Mouse (Mus musculus) cerebellum, adult 9-10 months (tissue): ENCODE data around the gene Atp7a.
"Not testable (repeated sequence)": the region's sequence is repeated elsewhere in the genome, so short reads cannot be mapped to it uniquely, and the experiment has no call there.

Experiments used
- DNase-seq: peaks from one replicate; pipeline ENCODE4 v3.0.0; 2022

Atp7a gene

DNA sequence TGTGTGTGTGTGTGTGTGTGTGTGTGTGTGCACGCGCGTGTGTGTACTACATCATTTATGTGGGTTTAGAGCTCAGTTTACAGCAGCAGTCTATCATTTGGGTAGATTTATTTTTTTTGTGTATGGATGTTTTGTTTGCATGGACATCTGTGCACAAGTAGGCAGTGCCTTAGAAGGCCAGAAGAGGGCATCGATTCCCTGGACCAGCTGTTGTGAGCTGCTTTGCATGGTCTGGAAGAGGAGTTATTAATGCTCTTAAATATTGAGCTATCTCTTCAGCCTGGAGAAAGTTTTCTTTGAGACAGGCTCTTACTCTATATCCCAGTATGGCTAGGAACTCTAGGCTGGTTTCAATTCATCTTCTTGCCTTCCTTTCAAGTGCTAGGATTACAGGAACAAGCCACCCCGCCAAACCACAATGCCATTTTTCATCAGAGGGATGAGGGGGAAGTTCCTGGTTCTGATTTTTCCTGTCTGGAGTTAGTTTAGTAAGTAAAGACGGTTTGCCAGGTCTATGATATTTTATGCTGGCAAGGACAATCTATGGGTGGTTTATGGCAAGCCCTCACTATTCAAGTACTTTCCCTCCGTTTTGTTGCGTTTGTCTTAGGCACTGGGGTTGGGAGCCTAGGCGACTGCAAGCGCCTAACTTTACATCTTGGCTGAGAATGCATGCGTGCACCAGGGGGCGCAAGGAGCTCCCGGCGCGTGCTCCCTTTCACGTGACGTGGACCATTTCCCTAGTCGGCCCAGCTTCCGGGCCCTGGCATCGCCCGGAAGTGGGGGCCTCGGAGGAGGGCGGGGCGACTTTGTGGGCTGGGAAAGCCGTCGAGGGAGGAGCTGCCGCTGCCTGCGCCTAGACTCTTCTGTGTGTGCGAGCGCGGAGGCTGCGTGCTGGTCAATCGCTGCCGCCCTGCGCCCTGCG, at the start of gene Atp7a:
TSS of gene Atp7a (plus strand) at position 859 of the 925 bp plus-strand sequence.
- DNase-seq = peak; percentile 79

DNA sequence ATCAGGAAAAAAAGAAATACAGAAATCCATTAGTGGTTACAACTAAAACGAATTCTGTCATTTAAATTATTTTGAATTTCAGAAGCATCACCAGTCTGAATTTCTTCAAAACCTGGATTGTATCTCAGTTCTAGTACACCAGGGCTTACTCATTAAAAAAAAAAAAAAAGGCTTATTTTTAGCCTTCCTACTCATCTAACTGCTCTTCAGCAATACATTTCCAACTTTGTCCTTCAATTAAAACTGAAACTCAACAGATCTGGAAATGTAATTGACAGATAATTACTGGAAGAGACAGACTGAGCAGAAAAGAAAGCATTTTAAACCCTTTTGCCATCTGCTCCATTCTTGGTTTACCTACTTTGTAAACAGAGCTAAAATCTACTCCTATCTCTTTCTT, 25.5 kb upstream of the Atp7a start:
- no peak for DNase-seq

DNA sequence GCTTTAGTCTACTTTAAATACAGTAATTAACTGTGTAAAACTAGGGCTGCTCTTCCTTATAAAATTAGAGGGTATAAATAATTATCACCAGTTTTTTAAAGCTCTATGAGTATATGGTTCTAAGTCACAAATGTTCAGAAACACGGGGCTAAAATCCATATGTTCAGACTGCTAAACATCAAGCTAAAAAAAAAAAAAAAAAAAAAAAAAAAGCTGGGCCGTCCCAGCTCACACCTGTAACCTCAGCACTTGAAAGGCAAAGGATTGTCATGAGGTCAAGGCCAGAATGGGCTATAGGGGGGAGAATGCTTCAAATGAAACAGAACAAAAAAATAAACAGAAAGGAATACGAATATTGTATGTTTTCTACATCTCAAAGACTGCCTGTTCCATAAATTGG, 16.3 kb upstream of the Atp7a start:
- no peak for DNase-seq

DNA sequence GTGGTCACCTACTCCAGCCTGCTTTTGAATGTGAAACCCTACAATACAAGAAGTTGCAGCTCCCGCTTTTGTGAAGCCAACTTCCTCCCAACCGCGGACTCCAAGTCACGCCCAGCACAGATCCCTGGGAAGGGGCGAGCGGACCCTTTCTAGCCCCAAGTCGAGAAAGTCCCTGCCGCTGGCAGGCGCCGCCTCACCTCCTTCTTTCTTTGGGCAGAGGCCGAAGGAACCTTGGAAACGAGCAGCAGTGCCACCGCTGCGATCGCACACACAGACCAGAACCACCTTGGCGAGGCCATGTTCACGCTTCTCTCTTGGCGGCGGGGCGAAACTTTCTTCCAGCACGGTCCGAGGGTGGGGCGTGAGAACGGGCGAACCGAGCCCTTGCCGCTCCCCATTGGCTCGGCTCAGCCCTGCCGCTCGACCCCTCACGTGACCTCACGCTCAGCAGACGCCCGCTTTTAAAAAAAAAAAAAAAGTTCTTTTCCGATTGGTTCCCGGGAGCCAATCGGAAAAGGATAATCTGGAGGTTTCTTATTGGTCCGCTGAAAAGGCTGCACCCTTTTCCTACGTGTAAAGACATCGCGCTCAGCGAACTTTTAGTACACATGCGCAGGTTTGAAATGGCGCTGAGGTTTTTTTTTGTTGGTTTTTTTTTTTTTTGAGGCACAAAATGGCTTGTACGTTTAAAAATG, 15.5 kb upstream of the Atp7a start, which contains the start of gene Magt1:
TSS of gene Magt1 (minus strand) at position 442 of the 695 bp plus-strand sequence.
- DNase-seq = peak; percentile 84

DNA sequence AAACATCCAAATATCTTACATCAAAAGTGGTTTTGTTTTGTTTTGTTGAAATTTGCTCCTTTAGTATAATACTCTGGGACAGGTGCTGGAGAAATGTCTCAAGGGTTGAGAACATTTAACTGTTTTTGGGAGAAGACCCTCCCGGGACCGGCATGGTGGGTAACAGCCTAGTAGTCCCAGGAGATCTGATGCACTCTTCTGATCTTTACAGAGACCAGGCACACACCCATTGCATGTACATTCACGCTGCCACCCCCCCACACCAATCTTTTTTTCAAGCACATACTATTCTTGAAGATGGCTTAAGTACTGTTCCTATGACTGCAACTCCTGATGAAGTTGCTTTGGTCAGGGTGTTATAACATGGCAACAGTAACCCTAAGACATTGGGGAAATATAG, 14.5 kb upstream of the Atp7a start:
- peak; percentile 39 for DNase-seq

DNA sequence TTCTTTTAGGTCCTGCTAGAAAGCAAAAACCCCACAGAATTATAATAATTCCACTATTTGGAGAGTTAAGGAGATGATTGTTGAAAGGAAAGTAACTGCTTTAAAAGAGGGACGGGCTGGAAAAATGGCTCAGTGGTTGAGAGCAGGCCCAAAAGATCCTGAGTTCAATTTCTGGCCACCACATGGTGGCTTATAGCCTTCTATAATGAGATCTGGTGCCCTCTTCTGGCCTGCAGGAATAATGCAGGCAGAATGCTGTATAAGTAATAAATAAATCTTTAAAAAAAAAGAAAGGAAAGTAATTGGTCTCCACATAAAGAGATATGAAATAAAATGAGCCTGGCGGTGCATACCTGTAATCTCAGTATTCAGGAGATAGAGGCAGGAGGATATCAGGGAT, 13.9 kb upstream of the Atp7a start:
- peak; percentile 69 for DNase-seq

DNA sequence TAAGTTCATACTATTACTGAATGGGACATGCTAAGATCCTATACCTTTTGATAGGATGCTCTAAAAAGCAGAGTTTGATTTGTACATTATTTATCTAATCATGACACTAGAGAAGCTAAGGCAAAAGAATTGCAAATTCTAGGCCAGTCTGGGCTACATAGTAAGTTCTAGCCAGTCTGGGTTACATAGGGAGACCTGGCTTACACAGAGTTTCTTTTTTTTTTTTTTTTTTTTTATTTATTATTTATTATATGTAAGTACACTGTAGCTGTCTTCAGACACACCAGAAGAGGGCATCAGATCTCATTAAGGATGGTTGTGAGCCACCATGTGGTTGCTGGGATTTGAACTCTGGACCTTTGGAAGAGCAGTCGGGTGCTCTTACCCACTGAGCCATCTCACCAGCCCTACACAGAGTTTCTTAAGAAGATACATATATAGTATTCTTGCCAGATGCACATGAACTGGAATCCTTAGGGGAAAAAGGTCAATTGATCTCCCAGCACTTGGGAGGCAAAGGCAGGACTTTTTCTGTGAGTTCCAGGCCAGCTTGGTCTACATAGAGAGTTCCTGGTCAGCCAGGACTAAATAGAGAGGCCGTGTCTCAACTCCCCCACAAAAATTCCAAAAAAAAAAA, 12.2 kb upstream of the Atp7a start:
- not testable (repeated sequence) for DNase-seq

DNA sequence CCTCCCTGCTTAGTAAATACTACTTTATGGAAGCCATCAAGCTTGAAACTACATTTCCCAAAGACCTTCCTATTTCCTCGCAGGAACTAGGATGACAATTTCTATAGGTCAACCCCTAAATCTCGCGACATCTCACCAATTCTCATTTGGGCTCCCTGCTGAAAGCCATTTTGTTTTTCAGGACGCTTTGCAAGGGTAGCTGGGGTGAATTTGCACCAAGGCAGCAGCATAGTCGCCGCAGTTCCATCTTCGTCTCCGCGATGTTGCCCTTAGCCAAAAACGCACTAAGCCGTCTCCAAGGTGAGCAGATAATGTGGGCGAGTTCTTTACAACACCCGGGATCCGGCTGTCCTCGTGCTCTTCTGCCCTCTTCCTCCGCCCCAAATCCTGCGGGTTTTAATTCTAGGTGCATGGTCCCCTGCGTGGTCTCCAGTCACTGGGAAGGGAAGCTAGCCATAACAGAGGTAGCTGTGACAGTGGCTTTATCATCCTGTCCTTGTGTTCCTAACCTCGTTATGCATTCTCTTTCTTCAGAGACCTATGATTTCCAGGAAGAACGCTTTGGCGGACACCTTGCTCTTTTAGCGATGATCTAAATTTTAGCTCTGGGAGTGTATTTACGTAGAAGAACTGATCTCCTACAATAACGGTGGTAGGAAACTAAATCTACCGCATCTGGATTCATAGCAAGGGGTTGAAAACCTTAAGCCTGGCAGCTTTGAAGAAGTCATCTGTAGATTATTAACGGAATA, 11.3 kb upstream of the Atp7a start, which contains the start of gene Cox7b:
TSS of gene Cox7b (plus strand) at position 130 of the 752 bp plus-strand sequence.
- DNase-seq = peak; percentile 87

DNA sequence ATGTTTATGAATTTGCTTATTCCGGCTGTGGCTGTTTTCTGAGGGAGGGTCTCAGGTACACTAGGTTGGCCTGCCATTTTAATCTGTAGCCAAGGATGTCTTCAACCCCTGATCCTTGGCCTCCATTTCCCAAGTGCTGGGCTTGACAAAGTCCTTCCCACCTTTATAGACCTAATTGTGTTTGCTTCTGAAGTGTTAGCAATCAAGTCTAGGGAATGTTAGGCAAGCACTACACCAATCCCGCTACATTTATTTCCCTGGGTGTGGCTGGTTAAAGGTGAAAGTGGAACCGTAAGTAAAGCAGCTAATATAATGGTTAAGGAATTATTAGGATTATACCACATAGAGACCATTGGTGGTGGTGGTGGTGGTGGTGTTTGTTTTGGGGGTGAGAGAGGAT, 10.0 kb upstream of the Atp7a start:
- no peak for DNase-seq

DNA sequence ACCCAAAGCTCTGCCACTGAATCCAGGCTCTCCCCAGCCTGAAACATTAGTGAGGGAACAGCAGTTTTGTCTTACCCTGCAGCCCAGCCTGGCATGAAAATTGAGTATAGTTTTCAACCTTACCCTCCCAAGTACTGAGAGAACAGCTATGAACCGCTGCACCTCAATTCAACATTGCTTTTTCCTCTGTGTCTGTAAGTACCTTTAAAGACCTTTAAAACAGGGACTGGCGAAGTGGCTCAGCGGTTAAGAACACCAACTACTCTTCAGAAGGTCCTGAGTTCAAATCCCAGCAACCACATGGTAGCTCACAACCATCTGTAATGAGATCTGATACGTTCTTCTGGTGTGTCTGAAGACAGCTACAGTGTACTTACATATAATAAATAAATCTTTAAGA, 9.6 kb upstream of the Atp7a start:
- no peak for DNase-seq

DNA sequence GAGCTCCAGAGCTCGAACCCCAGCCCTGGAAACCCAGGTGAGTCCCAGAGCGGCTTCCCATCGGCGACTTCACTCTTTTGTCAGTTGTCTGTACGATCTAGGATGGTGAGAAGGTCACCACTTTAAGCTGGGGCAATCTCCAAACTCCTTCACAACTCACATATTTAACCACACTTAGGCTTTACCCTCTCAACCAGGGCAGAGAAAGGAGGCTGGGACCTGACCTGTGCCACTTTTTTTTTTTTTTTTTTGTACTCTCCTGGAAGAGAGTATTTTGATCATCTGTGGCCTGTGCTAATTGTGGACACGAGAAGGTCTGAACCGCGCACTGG, 233 bp downstream of the Atp7a start:
- DNase-seq = no peak

DNA sequence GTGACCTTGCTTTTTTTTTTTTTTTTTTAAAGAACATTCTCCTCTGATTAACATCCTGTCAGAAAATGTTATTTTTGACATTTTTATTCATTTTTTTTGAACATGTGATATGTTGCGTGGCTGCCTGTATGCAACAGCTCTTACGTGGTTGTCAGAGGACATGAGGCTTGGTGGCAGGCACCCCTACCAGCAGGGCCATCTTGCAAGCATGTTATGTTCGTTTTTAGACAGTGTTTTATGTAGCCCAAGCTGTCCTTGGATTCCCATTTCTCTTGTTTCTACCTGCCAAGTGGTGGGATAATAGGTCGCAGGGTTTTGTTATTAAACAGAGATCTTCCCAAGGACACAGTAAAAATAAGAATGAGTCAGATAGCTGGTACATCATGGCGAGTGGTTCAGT, 3.1 kb downstream of the Atp7a start:
- DNase-seq = no peak

DNA sequence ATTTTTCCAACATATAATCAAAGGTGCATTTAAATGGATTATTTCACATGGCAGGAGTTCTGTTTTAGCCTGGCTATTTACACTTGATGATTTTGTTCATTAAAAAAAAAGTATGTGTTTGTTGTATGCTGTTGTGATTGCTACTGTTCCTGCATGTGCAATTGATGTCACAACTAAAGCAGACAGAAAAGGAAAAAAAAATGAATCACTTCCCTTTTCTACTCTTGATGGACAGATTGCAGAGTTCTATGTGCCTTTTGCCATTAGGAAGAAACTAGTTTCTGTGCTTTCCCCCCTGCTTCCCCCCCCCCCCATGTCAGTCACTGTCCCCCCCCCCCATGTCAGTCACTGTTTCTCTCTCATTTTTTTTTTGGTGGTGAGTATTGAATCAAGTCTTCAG, 4.0 kb downstream of the Atp7a start:
- no peak for DNase-seq

DNA sequence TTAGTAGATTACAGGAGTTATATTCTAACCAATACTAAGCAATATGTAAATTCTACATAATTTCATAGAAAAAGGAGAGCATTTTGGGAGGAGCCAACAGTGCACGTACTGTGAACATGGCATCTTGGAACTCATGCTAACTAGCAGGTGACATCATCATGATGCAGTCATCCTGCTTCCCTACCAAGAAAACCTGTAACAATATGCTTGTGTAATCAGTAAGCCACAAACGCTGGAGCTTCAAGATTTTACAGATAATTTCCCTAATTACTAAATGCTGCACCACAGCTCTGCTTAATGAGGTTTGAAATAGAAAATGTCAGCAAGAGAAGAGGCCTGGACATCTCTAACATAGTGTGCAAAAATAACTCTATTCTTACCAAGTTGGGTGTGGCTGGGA, 8.7 kb downstream of the Atp7a start:
- DNase-seq = no peak

DNA sequence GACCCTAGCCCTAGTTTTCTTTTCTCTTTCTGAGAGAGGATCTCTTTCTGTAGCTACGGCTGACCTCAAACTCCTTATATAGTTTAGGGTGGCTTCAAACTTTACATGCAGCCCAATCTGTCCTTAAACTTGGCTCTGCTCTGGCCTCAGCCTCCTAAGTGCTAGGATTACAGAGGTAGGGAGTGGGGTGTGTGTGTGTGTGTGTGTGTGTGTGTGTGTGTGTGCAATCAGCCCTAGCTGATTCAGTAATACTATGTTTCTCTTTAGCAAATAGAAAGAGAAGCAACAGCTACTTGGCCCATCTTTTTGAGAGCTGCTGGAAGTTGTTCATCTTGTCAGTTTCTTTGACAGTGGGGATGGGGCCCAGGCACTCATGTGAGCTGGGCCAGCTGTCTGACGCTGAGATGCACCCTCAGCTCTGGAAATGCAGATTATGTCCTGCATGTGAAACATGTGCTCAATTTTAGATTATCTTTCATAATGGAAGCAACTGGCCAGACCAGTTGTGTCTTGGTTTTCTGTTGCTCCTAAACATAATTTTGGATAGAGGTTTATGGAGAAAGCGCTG, 10.2 kb downstream of the Atp7a start:
- DNase-seq = no peak

DNA sequence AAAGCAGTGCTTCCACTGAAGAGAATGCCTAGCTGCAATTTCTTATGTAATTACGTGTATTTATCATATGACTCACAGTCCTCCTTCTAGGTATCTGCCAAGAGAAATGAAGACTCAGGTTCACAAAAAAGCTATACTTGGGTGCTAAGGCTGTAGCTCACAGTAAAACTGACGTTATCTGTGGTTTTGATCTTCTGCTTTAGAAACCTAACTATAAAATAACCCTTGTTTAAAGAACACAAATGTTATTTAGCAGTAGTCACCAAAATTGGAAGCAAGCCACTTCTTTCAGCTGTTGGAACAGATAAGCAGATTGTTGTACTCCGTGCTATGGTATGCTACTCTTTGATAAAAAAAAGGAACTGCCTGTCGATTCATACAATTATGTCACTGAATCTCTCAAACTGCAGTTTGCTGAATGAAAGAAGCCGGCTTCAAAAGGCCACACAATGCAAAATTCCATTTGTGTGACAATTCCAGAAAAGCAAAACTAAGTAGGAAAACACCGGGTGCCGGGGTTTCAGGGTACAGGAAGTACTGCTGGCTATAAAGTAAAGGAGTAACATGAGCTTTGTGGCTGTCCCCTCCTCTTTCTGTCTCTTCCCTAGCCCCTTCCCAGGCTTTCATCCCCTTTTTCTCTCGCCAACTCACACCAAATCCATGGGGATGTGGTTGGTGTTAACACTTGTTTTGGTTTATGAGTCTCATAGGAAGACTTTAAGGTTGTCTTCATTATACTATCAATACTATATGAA, 17.0 kb downstream of the Atp7a start:
- DNase-seq = peak; percentile 30

DNA sequence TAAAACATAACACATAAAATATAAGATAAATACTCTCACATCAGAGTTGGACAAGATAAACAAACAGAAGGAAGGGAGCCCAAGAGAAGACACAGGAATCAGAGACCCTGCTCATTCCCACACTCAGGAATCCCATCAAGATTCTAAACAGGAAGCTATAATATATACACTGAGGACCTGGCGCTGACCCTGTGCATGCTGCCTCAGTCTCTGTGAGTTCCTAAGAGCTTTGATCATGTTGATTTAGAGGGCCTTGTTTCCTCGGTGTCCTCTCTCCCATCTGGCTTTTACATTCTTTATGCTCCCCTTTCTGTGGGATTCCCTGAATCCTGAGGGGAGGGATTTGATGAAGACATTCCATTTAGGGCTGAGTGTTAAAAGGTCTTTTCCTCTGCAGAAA, 18.4 kb downstream of the Atp7a start:
- no peak for DNase-seq

DNA sequence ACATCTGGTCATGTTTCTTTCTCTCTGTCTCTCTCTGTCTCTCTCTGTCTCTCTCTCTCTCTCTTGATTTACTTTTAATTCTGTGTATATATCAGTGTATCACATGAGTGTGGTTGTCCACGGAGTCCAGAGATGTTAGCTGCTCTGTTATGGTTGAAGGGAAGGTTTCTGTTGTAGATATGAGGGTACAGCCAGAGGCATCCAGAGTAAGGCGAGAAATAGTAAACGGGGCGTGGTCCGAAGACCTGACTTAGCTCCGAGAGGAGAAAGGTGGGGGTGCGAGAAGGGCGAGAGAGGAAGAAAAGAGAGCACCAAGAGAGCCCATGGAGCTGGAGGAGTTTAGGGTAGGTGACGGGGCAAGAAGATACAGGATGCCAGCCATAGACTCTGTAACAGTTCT, 18.9 kb downstream of the Atp7a start:
- DNase-seq = no peak

DNA sequence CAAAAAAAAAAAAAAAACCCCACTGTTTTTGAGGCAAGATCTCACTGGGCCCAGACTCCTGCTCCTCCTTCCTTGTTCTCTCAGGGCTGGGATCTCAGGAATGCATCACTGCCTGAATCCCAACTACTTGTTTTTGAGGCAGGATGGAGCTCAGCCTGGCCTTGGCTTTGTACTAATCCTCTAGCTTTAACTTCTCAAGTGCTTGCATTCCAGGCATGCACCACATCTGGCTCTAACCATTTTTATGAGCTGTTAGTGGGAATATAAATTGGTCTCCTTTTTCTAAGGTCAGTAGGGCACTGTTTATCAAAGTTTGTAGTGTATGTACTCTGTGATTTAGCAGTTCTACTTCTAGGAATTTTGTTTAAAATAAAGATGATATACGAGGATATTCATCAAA, 21.1 kb downstream of the Atp7a start:
- no peak for DNase-seq

DNA sequence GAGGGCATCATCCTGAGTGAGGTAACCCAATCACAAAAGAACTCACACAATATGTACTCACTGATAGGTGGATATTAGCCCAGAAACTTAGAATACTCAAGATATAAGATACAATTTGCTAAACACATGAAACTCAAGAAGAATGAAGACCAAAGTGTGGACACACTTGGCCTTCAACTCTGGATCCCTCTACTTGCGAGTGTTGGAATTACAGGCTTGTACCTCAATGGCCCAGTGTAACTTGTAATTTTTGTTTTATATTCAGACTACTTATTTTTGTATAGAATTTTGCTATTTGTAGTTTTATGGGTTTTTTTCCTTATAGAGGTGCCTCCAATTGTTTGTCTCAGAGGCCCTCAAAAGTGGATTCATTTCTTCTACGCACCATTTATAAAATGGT, 50.8 kb downstream of the Atp7a start:
- DNase-seq = not testable (repeated sequence)

DNA sequence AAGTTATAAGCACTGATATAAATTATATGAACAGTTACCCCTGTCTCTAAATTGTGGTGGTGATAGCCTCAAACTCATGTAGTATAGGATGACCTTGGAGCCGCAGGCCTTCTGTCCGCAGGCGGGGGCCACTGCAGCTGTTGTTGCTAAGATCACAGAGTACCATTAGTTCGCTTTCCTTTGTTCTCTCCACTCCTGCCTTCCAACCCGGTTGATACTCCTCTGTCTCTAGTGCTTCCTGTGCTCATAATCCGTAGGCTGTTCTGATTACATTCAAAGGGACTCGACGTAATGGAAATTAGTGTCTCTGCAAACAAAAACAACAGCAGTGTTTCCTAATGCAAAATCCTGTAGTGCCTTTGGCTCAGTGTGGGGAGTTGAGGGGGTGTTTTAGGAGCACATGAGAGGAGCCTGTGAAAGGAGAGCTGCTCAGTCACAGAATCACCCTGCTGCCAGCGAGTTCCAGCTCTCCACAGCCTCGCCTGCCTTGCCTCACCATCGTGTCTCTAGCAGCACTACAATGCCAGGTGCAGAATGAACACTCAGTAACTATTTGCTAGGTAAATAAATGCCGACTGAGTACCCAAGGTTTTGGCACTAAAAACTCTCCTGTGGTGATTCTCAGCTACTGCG, 53.9 kb downstream of the Atp7a start:
- no peak for DNase-seq
